Mouse (Mus musculus) embryonic facial prominence, embryonic 10.5 days (tissue): ENCODE measurements around the gene Eif3c. TPM values are rescaled to one million over a fixed set of nuclear protein-coding genes. Genes with fewer than 3 reads are reported as not detected.

ENCODE experiments used
- DNase-seq: peaks from one replicate; pipeline ENCODE4 v3.0.0-alpha.2; 2017; ENCODE audit warnings: low spot score
- H3K27ac ChIP-seq: fragments of 300-500 bp; sonication (generic); replicated peaks from 2 replicates; pipeline ENCODE4 v1.5.1; 2016; ENCODE audit warnings: mild to moderate bottlenecking
- H3K27me3 ChIP-seq: fragments of 300-500 bp; sonication (generic); replicated peaks from 2 replicates; pipeline ENCODE4 v1.6.1; 2016; ENCODE audit warnings: low read depth, mild to moderate bottlenecking; ENCODE audit not compliant: poor library complexity, severe bottlenecking
- H3K36me3 ChIP-seq: fragments of 300-500 bp; sonication (generic); replicated peaks from 2 replicates; pipeline ENCODE4 v1.6.1; 2016; ENCODE audit warnings: mild to moderate bottlenecking, moderate library complexity
- H3K4me1 ChIP-seq: fragments of 300-500 bp; sonication (generic); 2 replicates; pipeline ENCODE4 v1.6.1; 2016
- H3K4me3 ChIP-seq: fragments of 300-500 bp; sonication (generic); 2 replicates; pipeline ENCODE4 v1.5.1; 2016; ENCODE audit warnings: mild to moderate bottlenecking, moderate library complexity
- H3K9me3 ChIP-seq: fragments of 300-500 bp; sonication (generic); 2 replicates; pipeline ENCODE4 v1.6.1; 2016; ENCODE audit warnings: mild to moderate bottlenecking
- WGBS: fragments of 180-500 bp; shearing (Covaris S2); methylation state at CpG from one replicate; pipeline ENCODE4 v1.1.7; 2016; 5-methylcytosine and 5-hydroxymethylcytosine counted together
- polyA plus RNA-seq: library from polyadenylated mRNA; unstranded; fragments of >200 nt; fragmentation: Nextera tagmentation; extraction: Ambion mirVana; gene quantifications from 2 replicates; pipeline ENCODE4 v1.2.1, GENCODE M21; 2016

The Eif3c gene
- polyA plus RNA-seq = 223 and 224 TPM in 2 replicates

DNA sequence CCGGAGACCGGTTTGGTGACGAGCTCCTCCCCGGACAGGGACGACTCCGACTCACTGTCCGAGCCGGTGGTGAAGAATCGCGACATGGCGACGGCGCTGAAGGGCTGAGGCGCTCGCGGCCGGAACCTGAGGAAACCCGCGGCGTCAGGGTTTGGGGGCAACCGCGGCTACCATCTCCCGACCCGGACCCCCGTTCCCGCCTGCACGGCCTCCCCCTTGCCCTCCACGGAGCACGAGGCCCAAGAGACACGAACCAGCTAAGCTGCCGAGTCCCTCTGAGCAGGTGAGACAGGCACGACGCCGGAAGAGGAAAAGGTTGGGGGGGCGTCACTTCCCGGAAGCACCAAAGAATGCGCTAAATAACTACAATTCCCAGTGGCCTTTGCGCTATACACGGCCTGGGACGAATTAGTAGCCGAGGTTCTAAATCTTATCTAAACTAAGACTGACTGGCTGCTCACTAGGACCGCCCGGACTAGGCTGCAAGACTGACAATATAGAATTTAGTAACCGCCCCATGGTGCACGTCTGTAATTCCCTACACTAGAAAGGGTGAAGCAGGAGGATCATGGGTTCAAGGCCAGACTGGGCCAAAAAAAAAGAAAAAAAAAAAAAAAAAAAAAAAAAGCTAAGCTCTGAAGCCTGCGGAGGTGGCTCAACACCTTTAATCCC, at the start of gene Eif3c:
Gene Eif3c (minus strand): TSS at position 318 of the 672 bp plus-strand sequence.
- H3K4me3 ChIP-seq = peak within 1 kb of the TSS; percentile 83
- peak within 1 kb of the TSS; percentile 85 for H3K27ac ChIP-seq
- H3K9me3 ChIP-seq = no peaks in the 10 kb centered on the region
- H3K36me3 ChIP-seq = peaks cover 36% of the 10 kb centered on the region
- peaks cover 9% of the 10 kb centered on the region for H3K4me1 ChIP-seq
- no peaks in the 10 kb centered on the region for H3K27me3 ChIP-seq
- DNase-seq = peak; percentile 90
- WGBS = under 1% methylated on average over 46 of the region's 46 CpGs

GRCm38 (mm10) chr7:126612736-126613135, 46.5 kb upstream of the Eif3c start:
- Histone ChIP-seq H3K27me3 (no peaks in the 10 kb centered on the region), H3K27ac (no peak overlapping the region), H3K36me3 (no peaks in the 10 kb centered on the region), H3K4me3 (no peak overlapping the region), H3K4me1 (no peaks in the 10 kb centered on the region), H3K9me3 (no peaks in the 10 kb centered on the region)
- WGBS = 73% methylated on average over 3 of the region's 3 CpGs
- no peak for DNase-seq

- no peak overlapping the region for H3K4me3 ChIP-seq
- H3K4me1 ChIP-seq = peaks cover 3% of the 10 kb centered on the region; the same call in 1 of the 2 replicates
- no peak overlapping the region for H3K27ac ChIP-seq
- no peaks in the 10 kb centered on the region for H3K36me3 ChIP-seq
- DNase-seq = no peak
- 86% methylated on average over 5 of the region's 5 CpGs for WGBS
- no peaks in the 10 kb centered on the region for H3K27me3 ChIP-seq
- H3K9me3 ChIP-seq = no peaks in the 10 kb centered on the region
Measured at GRCm38 (mm10) chr7:126607796-126608195, 41.6 kb upstream of the Eif3c start.

GRCm38 (mm10) chr7:126607064-126607463, 40.9 kb upstream of the Eif3c start:
- Histone ChIP-seq H3K27ac (no peak overlapping the region), H3K9me3 (no peaks in the 10 kb centered on the region), H3K27me3 (no peaks in the 10 kb centered on the region), H3K4me1 (peaks cover 3% of the 10 kb centered on the region), H3K36me3 (no peaks in the 10 kb centered on the region), H3K4me3 (no peak overlapping the region)
- WGBS = 76% methylated on average over 3 of the region's 3 CpGs
- DNase-seq = no peak

GRCm38 (mm10) chr7:126606611-126607010, 40.4 kb upstream of the Eif3c start:
- 85% methylated on average over 5 of the region's 5 CpGs for WGBS
- no peak overlapping the region for H3K27ac ChIP-seq
- H3K36me3 ChIP-seq = no peaks in the 10 kb centered on the region

DNA sequence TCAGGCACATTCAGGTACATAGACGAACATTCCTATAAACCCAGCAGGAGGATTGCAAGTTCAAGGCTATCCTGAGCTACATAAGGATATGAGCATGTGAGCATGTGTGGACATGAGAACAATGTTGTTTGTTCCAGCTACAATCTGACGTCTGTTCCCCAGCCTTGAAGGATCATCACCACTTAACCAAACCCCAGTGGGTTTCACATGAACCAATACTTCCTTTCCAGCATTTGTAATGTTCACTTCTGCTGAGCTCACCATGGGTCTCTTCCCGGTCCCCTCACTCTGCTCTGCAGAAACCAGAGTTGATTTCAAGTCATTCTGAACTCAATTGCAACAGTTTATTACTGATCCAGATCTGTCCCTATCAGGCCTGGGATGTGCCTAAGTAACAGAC, 36.4 kb upstream of the Eif3c start:
- Histone ChIP-seq H3K9me3 (no peaks in the 10 kb centered on the region), H3K4me3 (no peak overlapping the region), H3K27ac (no peak overlapping the region), H3K36me3 (no peaks in the 10 kb centered on the region), H3K4me1 (peaks cover 9% of the 10 kb centered on the region), H3K27me3 (no peaks in the 10 kb centered on the region)
- no peak for DNase-seq
- whole genome bisulfite sequencing = 86% methylated on average over 3 of the region's 3 CpGs

More at GRCm38 (mm10) chr7:126606611-126607010, 40.4 kb upstream of the Eif3c start:
- no peaks in the 10 kb centered on the region for H3K27me3 ChIP-seq
- H3K4me1 ChIP-seq = peaks cover 6% of the 10 kb centered on the region
- no peak overlapping the region for H3K4me3 ChIP-seq
- DNase-seq = no peak
- no peaks in the 10 kb centered on the region for H3K9me3 ChIP-seq

GRCm38 (mm10) chr7:126601896-126602295, 35.7 kb upstream of the Eif3c start:
- Histone ChIP-seq H3K4me1 (peaks cover 6% of the 10 kb centered on the region), H3K4me3 (no peak overlapping the region), H3K27me3 (no peaks in the 10 kb centered on the region), H3K9me3 (no peaks in the 10 kb centered on the region), H3K27ac (0 out of 2 replicates have a peak overlapping the region, but pooled peaks have one; percentile 6), H3K36me3 (no peaks in the 10 kb centered on the region)
- 41% methylated on average over 5 of the region's 5 CpGs for WGBS
- DNase-seq = no peak

- no peak for DNase-seq
- Histone ChIP-seq H3K36me3 (no peaks in the 10 kb centered on the region), H3K9me3 (no peaks in the 10 kb centered on the region), H3K4me1 (peaks cover 6% of the 10 kb centered on the region; the same call in 1 of the 2 replicates), H3K27me3 (no peaks in the 10 kb centered on the region), H3K27ac (no peak overlapping the region), H3K4me3 (no peak overlapping the region)
- whole genome bisulfite sequencing = 82% methylated on average over 6 of the region's 6 CpGs
Measured at GRCm38 (mm10) chr7:126598919-126599318, 32.7 kb upstream of the Eif3c start.

- 73% methylated on average over 6 of the region's 6 CpGs for WGBS
- DNase-seq = no peak
- H3K27me3 ChIP-seq = peaks cover 4% of the 10 kb centered on the region; the same call in 1 of the 2 replicates
Measured at GRCm38 (mm10) chr7:126596414-126596813, 30.2 kb upstream of the Eif3c start.

DNA sequence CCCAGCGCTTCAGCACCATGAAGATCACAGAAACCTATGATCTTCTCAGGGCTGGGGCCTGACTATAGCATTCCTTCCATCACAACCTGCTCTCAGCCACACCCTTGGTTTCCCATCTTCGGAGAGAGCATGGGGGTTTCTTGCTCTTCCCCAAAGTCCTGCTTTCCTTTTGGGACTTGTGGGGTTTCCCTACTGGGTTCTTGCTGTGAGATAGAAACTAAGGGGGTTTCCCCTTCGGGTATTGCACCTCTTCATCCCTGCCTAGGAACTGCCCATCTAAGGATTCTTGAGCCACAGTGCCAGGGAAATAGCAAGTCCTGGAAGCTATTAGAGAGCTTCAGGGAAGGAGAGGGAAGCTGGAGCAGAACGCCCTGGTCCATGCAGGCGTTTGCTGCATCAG, 29.7 kb upstream of the Eif3c start:
- Histone ChIP-seq H3K27me3 (peaks cover 4% of the 10 kb centered on the region; the same call in 1 of the 2 replicates), H3K4me1 (no peaks in the 10 kb centered on the region), H3K36me3 (no peaks in the 10 kb centered on the region), H3K27ac (no peak overlapping the region), H3K9me3 (no peaks in the 10 kb centered on the region), H3K4me3 (no peak overlapping the region)
- WGBS = 86% methylated on average over 5 of the region's 5 CpGs
- DNase-seq = no peak

More at GRCm38 (mm10) chr7:126596414-126596813, 30.2 kb upstream of the Eif3c start:
- Histone ChIP-seq H3K9me3 (no peaks in the 10 kb centered on the region), H3K27ac (no peak overlapping the region), H3K4me3 (no peak overlapping the region), H3K36me3 (no peaks in the 10 kb centered on the region), H3K4me1 (0 out of 2 replicates have a peak, but pooled peaks cover under 1% of the 10 kb centered on the region)

DNA sequence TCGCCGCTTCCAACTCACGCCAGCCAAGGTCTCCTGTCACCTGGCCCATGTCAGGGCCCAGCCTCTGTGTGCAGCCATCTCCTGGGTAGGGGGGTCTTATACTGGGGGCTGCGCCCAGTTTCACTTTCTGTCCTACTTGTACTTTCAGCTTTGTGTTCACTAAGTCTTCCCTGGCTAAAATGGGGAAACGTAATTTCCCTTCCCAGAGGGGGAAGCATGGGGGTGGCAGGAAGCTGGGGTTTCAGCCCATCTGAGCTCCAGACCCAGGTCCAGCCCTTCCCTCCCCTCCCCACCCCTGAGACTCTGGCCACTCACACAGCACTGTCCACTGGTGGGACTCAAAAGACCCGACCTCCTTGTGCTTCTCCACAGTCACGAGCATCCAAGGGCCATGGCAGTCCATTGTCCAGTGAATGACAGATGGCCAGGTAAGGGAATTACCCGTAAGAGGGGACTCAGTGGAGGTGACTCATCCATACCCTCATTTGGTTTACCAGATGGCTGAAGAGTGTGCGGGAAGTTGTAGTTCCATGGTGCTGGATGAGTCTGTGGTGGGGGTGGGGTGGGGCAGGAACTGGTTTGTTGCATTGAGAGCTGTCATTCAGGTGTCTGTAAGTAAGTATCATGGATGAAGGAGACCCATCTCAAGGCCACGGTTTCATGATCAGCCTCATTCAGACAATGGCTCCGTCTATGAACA, 28.8 kb upstream of the Eif3c start, which contains the start of gene Il27:
Gene Il27 (minus strand): TSS at position 80 of the 700 bp plus-strand sequence.
- Histone ChIP-seq H3K9me3 (no peaks in the 10 kb centered on the region), H3K27me3 (peaks cover 4% of the 10 kb centered on the region; the same call in 1 of the 2 replicates), H3K4me1 (no peaks in the 10 kb centered on the region), H3K36me3 (no peaks in the 10 kb centered on the region), H3K27ac (no peak within 1 kb of the TSS), H3K4me3 (no peak within 1 kb of the TSS)
- 85% methylated on average over 11 of the region's 11 CpGs for WGBS
- DNase-seq = no peak

GRCm38 (mm10) chr7:126587779-126588178, 21.6 kb upstream of the Eif3c start:
- Histone ChIP-seq H3K27ac (peak overlapping the region; percentile 71), H3K4me1 (peaks cover 26% of the 10 kb centered on the region), H3K27me3 (peaks cover 45% of the 10 kb centered on the region), H3K9me3 (no peaks in the 10 kb centered on the region), H3K4me3 (peak overlapping the region; percentile 45), H3K36me3 (no peaks in the 10 kb centered on the region)
- WGBS = 4% methylated on average over 16 of the region's 16 CpGs
- DNase-seq = peak; percentile 85
